Mouse (Mus musculus) lung, adult 18-20 months (tissue): ENCODE data around the gene C1ql2.

Experiments used
- DNase-seq, 2 experiments: peaks; one replicate each; pipeline ENCODE4 v3.0.0; 2022; ENCODE audit warnings: mixed read lengths in 2 of 2

C1ql2 gene

DNA sequence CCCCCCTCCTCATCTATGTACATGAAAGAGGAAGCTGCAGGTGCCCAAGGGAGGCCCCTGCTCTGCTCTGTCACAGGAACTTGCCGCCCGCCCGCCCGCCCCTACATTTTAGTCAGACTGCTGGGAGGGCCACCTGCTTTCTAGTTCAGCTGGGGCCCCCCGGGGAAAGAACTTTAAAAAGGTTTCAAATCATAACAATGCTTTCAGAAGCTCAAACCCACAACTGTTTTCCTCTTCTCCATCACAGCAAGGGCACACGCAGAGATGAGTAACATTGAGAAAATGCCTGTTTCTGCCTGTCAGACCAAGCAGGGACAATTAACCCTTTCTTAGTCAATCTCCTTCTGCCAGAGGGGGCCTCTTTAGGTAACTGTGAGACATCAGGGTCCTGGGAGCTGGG is 49.4 kb downstream of the C1ql2 start:
- DNase-seq = no peak

DNA sequence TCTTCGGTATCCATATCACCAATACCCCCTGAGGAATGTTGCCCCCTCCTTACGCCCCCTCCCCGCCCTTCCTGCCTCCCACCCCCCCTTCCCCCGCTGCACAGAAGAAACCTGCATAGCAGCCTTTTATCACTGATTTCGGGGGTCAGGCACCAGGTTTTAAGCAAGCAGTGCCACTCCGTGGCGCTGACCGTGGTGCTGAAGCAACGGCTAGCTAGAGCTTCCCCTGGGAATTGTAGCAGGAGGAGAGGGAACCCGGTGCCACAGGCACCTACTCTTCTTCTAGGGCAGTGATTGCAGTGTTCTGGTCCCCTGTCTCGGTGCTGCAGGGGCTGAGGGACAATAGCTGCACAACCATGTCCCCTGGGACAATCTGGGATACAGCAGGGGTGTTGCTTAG is 50.0 kb downstream of the C1ql2 start:
- peak; percentile 7 to 15 for DNase-seq
